Mouse (Mus musculus) megakaryocyte progenitor cell, adult 5-6 weeks (primary cell): ENCODE data around the gene Acsl6. TPM values are rescaled to one million over a fixed set of nuclear protein-coding genes. Genes with fewer than 3 reads are reported as not detected.

Source experiments
- ATAC-seq: replicated peaks from 2 replicates; pipeline ENCODE4 v1.8.0; 2016; ENCODE audit warnings: mild to moderate bottlenecking, moderate TSS enrichment, inconsistent platforms; ENCODE audit not compliant: poor library complexity
- total RNA-seq, 2 experiments: library from RNA; stranded (forward) in 1 of 2; stranded (reverse) in 1 of 2; fragments of 157-497, 149-512 nt in 1 of 2; fragments of 200-1000 nt in 1 of 2; gene quantifications; 2 replicates each; pipeline versions ENCODE4 v1.2.3 to v1.2.4; 2015 to 2017

The Acsl6 gene
- total RNA-seq, 2 experiments from 2014 or later = 0.86 to 1.2 TPM

GRCm38 (mm10) chr11:54305331-54305730 is 1.7 kb downstream of the Acsl6 start:
- no peak for ATAC-seq

GRCm38 (mm10) chr11:54307139-54307816 is 3.7 kb downstream of the Acsl6 start:
- ATAC-seq = peak; percentile 87

- no peak for ATAC-seq
Measured at GRCm38 (mm10) chr11:54310588-54310987, 7.0 kb downstream of the Acsl6 start.

- no peak for ATAC-seq
Measured at GRCm38 (mm10) chr11:54312021-54312420, 8.4 kb downstream of the Acsl6 start.

GRCm38 (mm10) chr11:54312603-54313002 is 9.0 kb downstream of the Acsl6 start:
- peak; percentile 36; the same call in 1 of the 2 replicates for ATAC-seq

- peak; percentile 68 for ATAC-seq
Measured at GRCm38 (mm10) chr11:54313391-54314360, 10.1 kb downstream of the Acsl6 start.

- peak; percentile 79 for ATAC-seq
Measured at GRCm38 (mm10) chr11:54314740-54315139, 11.1 kb downstream of the Acsl6 start.

- no peak for ATAC-seq
Measured at GRCm38 (mm10) chr11:54315336-54315735, 11.7 kb downstream of the Acsl6 start.

GRCm38 (mm10) chr11:54317361-54317760 is 13.8 kb downstream of the Acsl6 start:
- ATAC-seq = no peak

- ATAC-seq = no peak
Measured at GRCm38 (mm10) chr11:54317795-54318194, 14.2 kb downstream of the Acsl6 start.

- peak; percentile 81 for ATAC-seq
Measured at GRCm38 (mm10) chr11:54321802-54322532, 18.4 kb downstream of the Acsl6 start.

- ATAC-seq = no peak
Measured at GRCm38 (mm10) chr11:54331463-54332183, 28.0 kb downstream of the Acsl6 start.

GRCm38 (mm10) chr11:54336165-54336707 is 32.6 kb downstream of the Acsl6 start:
- ATAC-seq = peak; percentile 85

- ATAC-seq = peak; percentile 61; the same call in 1 of the 2 replicates
Measured at GRCm38 (mm10) chr11:54343703-54344102, 40.1 kb downstream of the Acsl6 start.

- ATAC-seq = no peak
Measured at GRCm38 (mm10) chr11:54351704-54352103, 48.1 kb downstream of the Acsl6 start.

- no peak for ATAC-seq
Measured at GRCm38 (mm10) chr11:54353121-54353576, 49.6 kb downstream of the Acsl6 start.

- peak; percentile 92 for ATAC-seq
Measured at GRCm38 (mm10) chr11:54354595-54355563, 51.3 kb downstream of the Acsl6 start.

GRCm38 (mm10) chr11:54355564-54355955 is 52.0 kb downstream of the Acsl6 start:
- no peak for ATAC-seq

- peak; percentile 60; the same call in 1 of the 2 replicates for ATAC-seq
Measured at GRCm38 (mm10) chr11:54356676-54357075, 53.1 kb downstream of the Acsl6 start.
